Mouse (Mus musculus) cerebellum, postnatal 36 days (tissue): ENCODE measurements around the gene Dnaja3.
A peak's percentile ranks its signal among the peaks of the same experiment; 100 is the strongest.

Experiments
- DNase-seq, 2 experiments: peaks; one replicate each; pipeline ENCODE4 v3.0.0; 2021 to 2022; ENCODE audit warnings: mixed read lengths in 2 of 2

Gene Dnaja3

GRCm38 (mm10) chr16:4643670-4644419, 4.1 kb downstream of the Dnaja3 start:
- peak; percentile 76 to 79 for DNase-seq

DNA sequence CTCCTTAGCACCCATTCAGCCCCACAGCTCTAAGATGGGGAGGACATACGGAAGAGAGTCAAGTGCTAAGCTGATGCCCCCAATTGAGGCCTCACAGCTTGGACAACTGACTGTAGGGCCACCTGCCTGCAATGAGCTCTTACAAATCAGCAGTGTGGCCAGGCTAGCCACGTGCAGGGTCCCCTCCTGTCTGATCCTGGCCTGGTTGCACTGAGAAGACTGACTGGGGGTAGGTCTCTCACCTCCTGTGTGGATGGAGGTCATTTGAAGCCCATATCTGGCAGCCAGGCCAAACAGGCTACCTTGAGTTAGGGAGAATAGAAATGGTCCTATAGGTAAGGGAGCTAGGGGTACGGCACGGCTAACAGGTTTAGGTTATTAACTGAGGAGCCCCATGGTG, 6.1 kb downstream of the Dnaja3 start:
- DNase-seq = no peak

DNA sequence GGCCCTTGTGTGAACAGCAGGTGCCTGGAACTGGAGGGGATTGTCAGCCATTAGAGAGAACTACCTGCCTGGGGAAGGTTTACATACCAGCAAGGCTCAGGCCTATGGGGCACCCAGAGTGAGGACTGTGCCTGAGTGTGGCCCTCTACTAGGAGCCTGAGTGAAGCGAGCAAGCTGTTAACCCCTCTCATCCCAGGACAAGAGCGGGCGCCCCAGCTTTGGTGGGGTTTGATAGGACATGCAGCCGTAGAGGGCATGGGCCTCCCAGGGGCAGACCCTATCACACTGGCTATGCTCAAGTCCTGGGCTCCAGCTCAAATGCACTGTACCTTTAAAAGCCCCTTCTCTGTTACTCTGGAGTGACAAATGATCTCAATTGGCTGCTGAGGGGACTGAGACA, 7.0 kb downstream of the Dnaja3 start:
- DNase-seq = no peak

- DNase-seq = no peak
These were observed 7.9 kb downstream of the Dnaja3 start for GRCm38 (mm10) chr16:4647651-4648141.

DNA sequence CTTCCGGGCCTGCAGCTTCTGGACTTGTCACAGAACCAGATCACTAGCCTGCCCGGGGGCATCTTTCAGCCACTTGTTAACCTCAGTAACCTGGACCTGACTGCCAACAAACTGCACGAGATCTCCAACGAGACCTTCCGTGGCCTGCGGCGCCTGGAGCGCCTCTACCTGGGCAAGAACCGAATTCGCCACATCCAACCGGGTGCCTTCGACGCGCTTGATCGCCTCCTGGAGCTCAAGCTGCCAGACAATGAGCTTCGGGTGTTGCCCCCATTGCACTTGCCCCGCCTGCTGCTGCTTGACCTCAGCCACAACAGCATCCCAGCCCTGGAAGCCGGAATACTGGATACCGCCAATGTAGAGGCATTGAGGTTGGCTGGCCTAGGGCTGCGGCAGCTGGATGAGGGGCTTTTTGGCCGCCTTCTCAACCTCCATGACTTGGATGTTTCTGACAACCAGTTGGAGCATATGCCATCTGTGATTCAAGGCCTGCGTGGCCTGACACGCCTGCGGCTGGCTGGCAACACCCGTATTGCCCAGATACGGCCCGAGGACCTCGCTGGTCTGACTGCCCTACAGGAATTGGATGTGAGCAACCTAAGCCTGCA, 8.7 kb downstream of the Dnaja3 start:
- DNase-seq = no peak

DNA sequence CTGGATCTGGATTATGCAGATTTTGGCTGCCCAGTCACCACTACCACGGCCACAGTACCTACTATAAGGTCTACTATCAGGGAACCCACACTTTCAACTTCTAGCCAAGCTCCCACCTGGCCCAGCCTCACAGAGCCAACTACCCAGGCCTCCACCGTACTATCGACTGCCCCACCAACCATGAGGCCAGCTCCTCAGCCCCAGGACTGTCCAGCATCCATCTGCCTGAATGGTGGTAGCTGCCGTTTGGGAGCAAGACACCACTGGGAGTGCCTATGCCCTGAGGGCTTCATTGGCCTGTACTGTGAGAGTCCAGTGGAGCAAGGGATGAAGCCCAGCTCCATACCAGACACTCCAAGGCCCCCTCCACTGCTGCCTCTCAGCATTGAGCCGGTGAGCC, 9.4 kb downstream of the Dnaja3 start:
- DNase-seq = no peak

- no peak for DNase-seq
These were observed 9.9 kb downstream of the Dnaja3 start for GRCm38 (mm10) chr16:4649692-4650091.

DNA sequence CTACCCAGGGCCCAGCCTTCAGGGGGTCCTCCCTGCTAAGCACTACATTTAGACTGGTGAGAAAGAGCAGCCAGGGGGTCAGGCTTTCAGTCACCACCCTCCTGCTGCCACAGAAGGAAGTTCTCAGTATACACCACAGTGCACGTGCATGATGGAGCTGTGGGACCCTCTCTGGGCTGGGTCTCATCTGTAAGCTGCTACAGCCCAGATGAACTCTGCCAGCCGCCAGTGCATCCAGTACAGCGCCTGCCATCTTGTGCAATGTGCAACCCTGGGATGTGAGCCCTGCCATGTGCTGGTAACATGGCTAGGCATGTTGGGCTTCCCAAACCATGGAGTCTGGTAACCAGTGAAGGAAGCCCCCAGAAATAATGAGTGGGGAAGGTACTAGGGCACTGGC, 10.4 kb downstream of the Dnaja3 start:
- no peak for DNase-seq

DNA sequence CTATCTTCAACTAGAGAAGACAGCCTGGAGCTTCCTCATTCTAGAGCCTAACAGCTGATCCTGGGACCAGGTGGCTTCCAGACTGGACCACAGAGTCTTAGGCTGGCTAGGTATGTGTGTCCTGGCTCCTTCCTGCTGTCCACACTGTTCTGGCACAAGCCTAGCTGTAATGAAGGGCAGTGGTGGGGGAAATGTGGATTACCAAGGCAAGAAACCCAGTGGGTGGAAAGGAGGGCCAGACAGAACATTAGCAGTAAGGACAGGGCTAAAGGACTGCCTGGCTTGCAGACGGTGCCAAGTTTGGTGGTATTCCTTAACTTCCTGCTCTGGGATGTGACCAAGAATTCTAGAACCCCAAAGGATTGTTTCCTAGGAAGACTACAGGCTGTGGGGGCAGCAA, 11.3 kb downstream of the Dnaja3 start:
- DNase-seq = no peak

- DNase-seq = no peak
These were observed 11.8 kb downstream of the Dnaja3 start for GRCm38 (mm10) chr16:4651624-4652023.

GRCm38 (mm10) chr16:4652707-4653416, 13.1 kb downstream of the Dnaja3 start:
- peak; percentile 70 to 76 for DNase-seq

- peak; percentile 48 to 59 for DNase-seq
These were observed 14.9 kb downstream of the Dnaja3 start for GRCm38 (mm10) chr16:4654706-4655105.

- DNase-seq = no peak
These were observed 15.5 kb downstream of the Dnaja3 start for GRCm38 (mm10) chr16:4655251-4655734.

DNA sequence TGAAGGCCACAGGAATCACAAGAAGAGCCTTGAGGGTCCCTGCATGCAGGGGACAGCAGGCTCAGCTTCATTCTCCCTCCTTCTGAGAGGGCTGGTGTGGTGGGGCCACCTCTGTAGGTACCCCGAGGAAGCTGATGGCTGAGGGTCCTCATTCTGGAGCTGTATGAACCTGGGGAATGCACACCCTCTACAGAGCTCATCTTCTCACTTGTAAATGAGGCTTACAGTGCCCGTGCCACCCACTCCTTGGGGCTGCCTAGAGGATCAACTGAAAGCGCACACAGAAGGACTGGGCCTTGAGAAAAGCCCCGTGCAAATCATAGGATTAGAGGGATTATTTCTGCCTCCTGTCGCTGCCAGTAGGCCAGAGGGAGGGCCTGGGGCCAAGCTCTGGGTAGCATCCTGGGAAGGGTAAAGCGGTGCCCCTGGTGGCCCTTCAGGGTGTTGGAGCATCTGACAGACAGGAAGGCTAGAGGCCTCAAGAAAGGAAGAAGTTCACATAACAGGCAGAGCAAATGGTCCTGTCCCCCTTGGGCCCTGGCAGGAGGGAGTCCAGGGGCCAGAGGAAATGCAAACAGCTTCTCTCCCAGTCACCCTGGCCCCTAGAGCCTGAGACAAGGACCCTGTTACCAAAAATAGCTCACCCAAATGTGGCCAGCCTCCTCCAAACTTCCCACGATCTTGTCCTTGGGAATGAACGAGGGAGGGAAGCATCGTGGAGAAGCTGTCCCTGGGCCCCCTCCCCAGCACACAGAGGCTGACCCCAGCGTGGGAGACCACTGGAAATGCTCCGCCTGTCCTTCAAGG, 16.2 kb downstream of the Dnaja3 start:
- DNase-seq = no peak

- no peak for DNase-seq
These were observed 16.8 kb downstream of the Dnaja3 start for GRCm38 (mm10) chr16:4656571-4657081.

DNA sequence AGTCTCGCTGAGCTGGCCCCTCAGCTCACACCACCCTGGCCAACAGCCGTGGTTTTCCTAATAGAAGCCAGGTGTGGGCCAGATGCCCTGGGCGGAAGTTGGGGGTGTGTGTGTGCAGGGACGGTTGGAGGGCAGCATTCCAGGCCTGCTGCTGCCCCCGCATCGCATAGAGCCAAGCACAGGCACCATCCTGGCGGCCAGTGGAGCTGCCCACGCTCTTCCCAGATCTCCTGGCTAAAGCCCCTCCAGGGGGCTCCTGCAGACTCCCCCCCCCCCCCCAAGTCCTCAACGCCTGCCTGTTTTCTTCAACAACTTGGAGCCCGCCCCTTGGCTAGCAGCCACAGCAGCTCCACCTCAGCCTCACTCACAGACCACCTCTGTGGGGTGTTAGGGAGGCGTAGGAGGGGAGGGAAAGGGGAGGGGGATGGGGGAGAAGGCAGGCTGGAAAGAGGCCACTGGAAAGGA, 19.0 kb downstream of the Dnaja3 start:
- no peak for DNase-seq

- DNase-seq = no peak
These were observed 19.5 kb downstream of the Dnaja3 start for GRCm38 (mm10) chr16:4659326-4659725.

DNA sequence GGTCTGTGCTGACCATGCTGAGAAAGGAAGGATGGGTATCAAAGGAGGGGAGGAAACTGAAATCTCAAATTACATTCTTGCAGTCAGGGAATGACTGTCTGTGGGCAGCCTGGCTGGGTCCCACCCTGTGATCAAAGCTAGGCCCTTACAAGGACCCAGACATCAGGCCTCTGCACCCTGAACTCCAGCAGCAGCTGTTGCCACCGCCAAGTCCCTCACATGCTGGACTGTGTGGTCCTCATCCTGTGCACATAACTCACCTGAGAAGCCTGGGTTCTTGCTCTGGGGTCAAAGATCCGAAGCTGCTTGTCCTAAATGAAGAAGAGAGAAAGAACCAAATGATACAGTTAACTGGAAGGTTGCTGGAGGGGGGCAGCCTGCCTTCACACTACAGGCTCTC, 21.8 kb downstream of the Dnaja3 start:
- DNase-seq = no peak

- DNase-seq = no peak
These were observed 24.0 kb downstream of the Dnaja3 start for GRCm38 (mm10) chr16:4663806-4664205.

DNA sequence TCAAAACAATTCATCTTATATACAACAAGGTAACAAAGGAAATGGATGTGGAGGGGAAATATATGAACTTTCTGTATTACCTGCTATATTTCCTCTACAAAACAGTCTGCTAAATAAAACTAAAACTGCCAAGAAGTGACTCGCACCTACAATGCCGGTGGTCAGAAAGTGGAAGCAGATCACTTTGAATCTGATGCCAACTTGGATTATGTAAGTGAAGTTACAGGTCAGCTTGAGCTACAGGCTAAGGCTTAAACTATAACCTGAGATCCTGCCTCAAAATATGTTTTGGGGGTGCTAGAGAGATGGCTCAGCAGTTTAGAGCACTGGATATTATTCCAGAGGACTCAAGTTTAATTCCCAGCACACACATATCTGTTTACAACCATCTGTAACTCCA, 25.9 kb downstream of the Dnaja3 start:
- DNase-seq = no peak

- peak; percentile 86 to 92 for DNase-seq
These were observed 27.5 kb downstream of the Dnaja3 start for GRCm38 (mm10) chr16:4667190-4667808.

GRCm38 (mm10) chr16:4670317-4670716, 30.5 kb downstream of the Dnaja3 start:
- no peak for DNase-seq
